Mouse (Mus musculus) thymus, postnatal 36 days (tissue): ENCODE measurements at regions not wholly inside any gene's neighbourhood (a gene's known extent, or its start where the extent isn't known, plus 50 kb on each side); places are given as distances from the start of the nearest gene placed in this dataset.

Experiments
- DNase-seq, 2 experiments: peaks; one replicate each; pipeline ENCODE4 v3.0.0; 2022; ENCODE audit warnings: mixed read lengths in 2 of 2

DNA sequence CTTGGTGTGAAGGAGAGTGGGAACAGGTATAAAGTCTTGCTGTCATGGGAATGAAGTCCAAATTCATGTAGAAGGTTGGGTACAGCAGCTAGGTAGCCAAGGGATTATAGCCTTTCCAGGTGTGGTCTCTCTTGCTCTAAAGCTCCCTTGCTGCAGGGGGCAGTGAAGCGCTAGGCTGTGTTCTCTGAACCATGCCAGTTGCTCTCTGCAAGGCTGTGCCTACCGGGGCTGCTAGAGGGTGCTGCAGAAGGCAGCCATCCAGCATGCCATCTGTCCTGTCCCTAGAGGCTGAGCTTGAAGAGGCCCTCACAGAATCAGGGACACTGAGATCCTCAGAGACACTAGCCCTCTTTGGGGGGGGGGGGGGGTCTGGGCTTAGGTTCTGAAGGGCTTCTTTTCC is 50.6 kb upstream of the Shank2 start:
- DNase-seq = peak; percentile 3 to 6
